Mouse (Mus musculus) kidney, adult 2 months (tissue): ENCODE results near the gene Pfpl.

Experiments
- CTCF ChIP-seq: fragments of 200-500 bp; conservative IDR thresholded peaks from 2 replicates; pipeline ENCODE4 v1.5.1; 2011; ENCODE audit warnings: low read depth, mild to moderate bottlenecking, control low read depth, low read length, moderate library complexity, mixed read lengths; ENCODE audit not compliant: insufficient read depth, insufficient read length
- POLR2A ChIP-seq: fragments of 200-500 bp; IDR thresholded peaks from one replicate; pipeline ENCODE4 v1.6.1; 2011; ENCODE audit warnings: low read depth, low read length, control low read depth

DNA sequence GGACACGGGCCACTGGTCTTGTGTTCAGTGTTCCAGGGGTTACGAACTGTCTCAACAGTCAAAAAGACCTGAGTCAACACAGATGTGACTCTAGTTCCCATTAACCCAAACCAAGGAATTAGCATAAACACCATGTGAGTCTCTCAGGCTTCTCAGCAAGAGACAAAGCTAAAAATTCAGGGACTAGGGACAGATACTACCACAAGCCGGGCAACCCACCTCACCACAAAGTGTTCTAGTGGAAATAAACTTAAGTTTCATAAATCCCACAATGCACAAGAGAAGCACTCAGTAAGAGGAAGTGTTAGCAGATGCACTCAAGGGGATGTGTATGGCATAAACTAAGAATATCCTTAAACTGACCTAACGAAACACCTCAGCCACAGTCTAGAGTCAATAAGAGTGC, 7.3 kb downstream of the Pfpl start:
- no peak for TF ChIP-seq CTCF
- TF ChIP-seq POLR2A = no peak
